Mouse (Mus musculus) B cell, adult 67 days (primary cell): ENCODE measurements around the gene Gm14496. TPM values are rescaled to one million over a fixed set of nuclear protein-coding genes. Genes with fewer than 3 reads are reported as not detected.

ENCODE experiments used
- total RNA-seq, 2 experiments: library from RNA; stranded (reverse); gene quantifications; 4 replicates each; pipeline ENCODE4 v1.2.4; 2023

Gm14496 gene
- total RNA-seq: not detected

GRCm38 (mm10) chr2:181990829-181991228 lies at the start of gene Gm14496:
Gene Gm14496, plus strand, starts transcription at chr2:181991129.

Other genes with a start within 250 kb of the Gm14496 start
- not detected for gene Myt1, start 227.8 kb upstream of the Gm14496 start, total RNA-seq
- 10 to 100 TPM; 42.1 to 52.2 TPM for gene Pcmtd2, start 153.3 kb upstream of the Gm14496 start, total RNA-seq
- 10 to 100 TPM; 12.2 to 14.9 TPM for gene Polr3k, start 126.8 kb upstream of the Gm14496 start, total RNA-seq